Mouse (Mus musculus) gastrocnemius, postnatal 25 days (tissue): Measurements from ENCODE around the gene Pom121l12. TPM values are rescaled to one million over a fixed set of nuclear protein-coding genes. Genes with fewer than 3 reads are reported as not detected.

ENCODE experiments used
- DNase-seq: peaks from one replicate; pipeline ENCODE4 v3.0.0; 2022
- long read RNA-seq, 2 experiments: library from polyadenylated mRNA; stranded (forward); transcript quantifications; one replicate each; pipeline ENCODE4 v2.0.0; 2021
- total RNA-seq, 2 experiments: library from RNA; stranded (reverse); gene quantifications; 1 replicate in 1 of 2; 2 replicates in 1 of 2; pipeline ENCODE4 v1.2.3; 2021

Gene Pom121l12
- total RNA-seq: not detected
- long read RNA-seq, experiment 1: 0 reads
- long read RNA-seq, experiment 2: 0 reads

DNA sequence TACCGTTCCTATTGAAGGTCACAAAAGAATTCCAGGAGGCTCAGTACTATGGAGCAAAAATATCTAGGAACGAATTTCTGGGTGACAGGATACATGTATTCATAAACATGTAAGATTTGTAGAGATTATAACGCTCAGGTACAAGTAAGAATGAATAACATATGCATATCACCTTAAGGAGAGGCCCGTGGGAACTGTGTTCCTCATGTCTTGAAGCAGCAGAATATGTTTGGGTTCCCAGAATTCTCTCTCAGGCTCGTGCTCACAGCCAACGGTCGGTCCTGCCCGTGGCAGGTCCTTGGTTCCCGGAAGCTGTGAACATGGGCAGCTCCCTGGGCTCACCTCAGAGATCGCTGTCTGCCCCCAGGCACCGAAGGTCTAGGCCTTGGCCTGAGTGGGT lies at the start of gene Pom121l12:
Gene Pom121l12, plus strand, starts transcription at position 301 of the 400 bp plus-strand sequence.
- no peak for DNase-seq

DNA sequence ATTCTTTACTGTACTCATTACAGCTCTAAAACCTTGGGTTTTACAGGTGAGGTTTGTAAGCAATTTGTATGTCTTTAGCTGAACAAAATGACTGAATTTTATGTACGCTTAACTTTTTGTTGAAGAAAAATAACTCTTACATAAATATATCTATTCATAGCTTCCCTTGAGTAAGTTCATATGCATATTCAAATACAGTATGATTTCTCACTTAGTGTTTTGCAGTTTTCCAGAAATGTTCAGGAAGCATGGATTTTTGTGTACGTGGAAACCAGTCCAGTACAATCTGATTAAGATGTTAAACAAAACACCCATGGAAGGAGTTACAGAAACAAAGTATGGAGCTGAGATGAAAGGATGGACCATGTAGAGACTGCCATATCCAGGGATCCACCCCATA lies 12.8 kb downstream of the Pom121l12 start:
- DNase-seq: no peak
